Mouse (Mus musculus): ENCODE results near the gene BC035044. TPM values are rescaled to one million over a fixed set of nuclear protein-coding genes. Genes with fewer than 3 reads are reported as not detected.
"Not testable (repeated sequence)": the region's sequence is repeated elsewhere in the genome, so short reads cannot be mapped to it uniquely, and the experiment has no call there.

Gene BC035044
- total RNA-seq, 2 experiments from 2014 or later = 0.14 to 0.54 TPM

DNA sequence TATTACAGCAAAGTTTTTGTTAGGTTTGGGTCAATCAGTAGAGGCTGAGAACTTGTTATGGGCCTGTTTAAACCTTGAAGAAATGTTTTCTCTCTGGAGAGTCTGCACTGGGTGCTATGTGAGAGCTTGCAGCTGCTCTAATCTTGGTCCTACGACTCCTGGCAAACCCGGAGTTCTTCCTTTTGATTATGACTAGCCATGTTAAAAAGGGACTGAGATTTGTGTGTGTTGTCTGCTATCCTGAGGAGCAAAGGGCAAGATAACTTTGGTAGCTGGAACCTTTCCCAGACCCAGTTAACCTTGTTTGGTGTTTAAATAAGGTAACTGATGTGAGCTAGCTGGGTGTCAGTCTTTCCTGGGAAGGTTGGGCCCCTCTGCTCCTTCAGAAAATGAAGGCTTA, 40.3 kb downstream of the BC035044 start:
- no peak for DNase-seq

DNA sequence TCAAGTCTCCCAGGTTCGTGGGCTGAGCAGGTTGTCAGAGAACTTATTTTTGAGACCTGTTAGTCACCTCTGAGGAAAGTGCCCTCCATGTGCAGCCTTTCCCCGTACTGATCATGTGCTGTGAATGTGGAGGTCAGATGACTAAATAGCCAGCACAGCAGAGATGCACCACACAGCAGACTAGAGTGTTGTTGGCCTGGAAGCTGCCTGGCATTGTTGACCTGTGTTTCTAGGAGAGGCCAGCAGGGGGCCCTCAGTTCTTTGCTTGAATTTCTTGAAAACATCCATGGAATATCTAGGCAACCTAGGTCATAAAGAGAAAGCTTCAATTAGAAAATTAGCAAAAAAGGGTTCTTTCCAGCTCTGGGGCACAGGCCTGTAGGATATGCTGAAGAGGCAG, 41.0 kb downstream of the BC035044 start:
- DNase-seq = peak; percentile 41

DNA sequence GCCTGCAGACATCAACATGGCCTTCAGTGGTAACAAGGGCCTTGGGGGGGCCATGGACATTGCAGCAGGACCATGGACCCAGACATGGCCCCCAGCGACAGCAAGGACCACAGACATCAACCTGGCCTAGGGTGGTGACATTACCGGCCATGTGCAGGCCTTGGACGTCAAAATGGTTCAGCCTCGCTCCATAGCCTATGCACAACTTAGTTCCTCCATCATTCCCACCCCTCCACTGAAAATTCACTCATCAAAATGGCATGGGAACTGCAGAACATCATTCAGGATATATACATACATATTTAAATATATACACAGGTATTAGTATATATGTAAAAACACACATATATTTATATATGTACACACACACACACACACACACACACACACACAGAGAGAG, 43.5 kb downstream of the BC035044 start:
- DNase-seq = no peak

DNA sequence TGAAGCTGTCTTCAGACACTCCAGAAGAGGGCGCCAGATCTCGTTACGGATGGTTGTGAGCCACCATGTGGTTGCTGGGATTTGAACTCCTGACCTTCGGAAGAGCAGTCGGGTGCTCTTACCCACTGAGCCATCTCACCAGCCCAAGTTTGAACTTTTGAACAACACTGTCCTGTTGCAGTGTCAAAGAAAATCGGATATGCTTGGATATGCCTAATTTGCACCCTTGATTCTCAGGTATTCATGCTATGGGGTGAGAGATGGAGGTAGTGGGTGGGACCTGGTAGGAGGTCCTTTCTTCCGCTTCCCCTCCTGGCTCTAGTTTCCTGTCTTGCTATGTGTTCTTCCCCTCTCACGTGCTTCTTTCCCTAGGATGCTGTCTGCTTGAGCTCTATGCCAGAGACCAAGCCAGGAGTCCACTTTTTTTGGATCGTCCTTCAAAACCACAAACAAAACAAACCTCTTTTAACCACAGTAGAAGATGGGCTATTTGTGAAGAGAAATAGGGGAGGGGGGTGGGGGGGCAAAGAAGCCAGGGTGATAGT, 44.9 kb downstream of the BC035044 start:
- no peak for DNase-seq

GRCm38 (mm10) chr6:128845319-128845979, 45.5 kb downstream of the BC035044 start:
- peak; percentile 91 for DNase-seq

- DNase-seq = no peak
Measured at GRCm38 (mm10) chr6:128844586-128845080, 46.3 kb downstream of the BC035044 start.

- no peak for DNase-seq
Measured at GRCm38 (mm10) chr6:128844131-128844530, 46.8 kb downstream of the BC035044 start.

DNA sequence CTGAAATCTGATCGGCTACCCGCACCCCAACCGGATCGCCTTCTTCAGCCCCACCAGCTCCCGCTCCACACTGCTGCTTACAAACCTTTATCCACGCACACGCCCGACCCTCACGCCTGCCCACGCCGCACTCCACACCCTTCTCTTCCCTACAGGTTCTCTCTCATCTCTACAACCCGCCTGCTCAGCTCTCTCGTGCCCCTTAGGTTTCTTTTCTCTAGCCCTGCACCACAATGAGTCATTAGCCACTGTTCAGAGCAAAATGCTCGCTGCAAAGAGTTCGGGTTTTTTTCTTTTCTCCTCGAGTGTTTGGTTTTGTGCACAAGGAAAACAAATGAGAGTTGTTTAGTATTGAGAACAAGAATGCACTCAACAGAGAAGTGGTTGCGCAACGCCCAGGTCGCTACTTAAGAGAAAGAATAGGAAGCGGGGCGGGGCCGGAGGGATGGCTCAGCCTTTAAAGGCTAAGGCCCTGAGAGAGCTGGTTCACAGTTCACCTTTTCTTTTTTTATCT, 47.4 kb downstream of the BC035044 start:
- peak; percentile 46 for DNase-seq

- DNase-seq = peak; percentile 80
Measured at GRCm38 (mm10) chr6:128842945-128843478, 47.9 kb downstream of the BC035044 start.

- no peak for DNase-seq
Measured at GRCm38 (mm10) chr6:128842356-128842944, 48.5 kb downstream of the BC035044 start.

- DNase-seq = no peak
Measured at GRCm38 (mm10) chr6:128841327-128842089, 49.4 kb downstream of the BC035044 start.

- DNase-seq = not testable (repeated sequence)
Measured at GRCm38 (mm10) chr6:128840669-128841068, 50.3 kb downstream of the BC035044 start.

GRCm38 (mm10) chr6:128839921-128840320, 51.0 kb downstream of the BC035044 start:
- DNase-seq = no peak

DNA sequence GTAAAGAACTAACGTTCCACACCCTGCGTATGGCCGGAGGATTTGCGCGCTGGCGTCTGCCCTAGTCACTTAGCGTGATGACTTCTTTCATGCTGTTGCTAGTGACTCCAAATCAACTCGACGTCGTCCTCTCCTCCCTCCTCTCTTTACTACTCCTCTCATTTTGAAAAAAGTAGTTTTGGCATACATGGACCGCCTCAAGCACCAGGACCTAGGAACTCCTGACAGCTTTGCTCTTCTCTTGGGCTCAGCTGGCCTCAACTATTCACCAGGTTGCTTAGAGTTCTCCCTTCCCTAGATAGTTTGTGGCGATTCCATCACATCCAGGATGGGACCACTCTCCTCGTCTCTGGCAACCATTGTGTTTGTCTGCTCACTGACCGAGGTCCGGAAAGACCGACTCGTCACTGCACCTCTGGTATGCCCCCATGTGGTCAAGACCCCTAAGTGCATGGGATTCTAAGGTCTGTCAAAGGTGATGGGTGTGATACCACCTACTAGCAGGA, 51.6 kb downstream of the BC035044 start:
- DNase-seq = peak; percentile 76

DNA sequence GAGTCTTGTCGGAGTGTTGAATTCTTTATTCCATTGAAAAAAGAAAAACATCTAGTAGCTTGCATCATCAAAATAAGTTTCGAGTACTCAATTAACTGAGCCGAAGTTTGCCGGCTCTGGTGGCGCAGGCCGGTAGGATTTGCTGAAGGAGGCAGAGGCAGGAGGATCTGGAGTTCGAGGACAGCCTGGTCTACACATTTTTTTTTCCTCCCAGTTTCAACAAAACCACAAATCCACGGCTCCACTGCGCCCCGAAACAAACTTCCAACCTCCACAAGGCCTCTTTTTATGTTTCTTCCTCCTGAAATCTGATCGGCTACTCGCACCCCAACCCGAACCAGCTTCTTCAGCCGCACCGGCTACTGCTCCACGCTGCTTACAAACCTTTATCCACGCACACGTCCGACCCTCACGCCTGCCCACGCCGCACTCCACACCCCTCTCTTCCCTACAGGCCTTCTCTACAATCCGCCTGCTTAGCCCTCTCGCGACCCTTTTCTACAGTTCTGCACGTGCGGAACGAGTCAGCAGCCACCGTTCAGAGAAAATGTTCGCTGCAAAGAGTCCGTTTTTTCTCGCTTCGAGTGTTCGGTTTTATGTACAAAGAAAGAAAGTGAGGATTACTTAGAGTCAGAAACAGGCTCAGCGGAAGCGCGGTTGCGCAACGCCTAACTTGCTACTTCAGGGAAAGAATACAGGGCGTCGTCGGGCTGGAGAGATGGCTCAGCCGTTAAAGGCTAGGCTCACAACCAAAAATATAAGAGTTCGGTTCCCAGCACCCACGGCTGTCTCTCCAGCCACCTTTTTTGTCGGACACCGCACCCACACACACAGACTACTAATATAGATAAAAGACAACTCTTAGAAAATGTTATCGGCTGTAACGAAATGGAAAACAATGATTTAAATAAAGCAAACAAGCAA, 52.3 kb downstream of the BC035044 start:
- peak; percentile 84 for DNase-seq

DNA sequence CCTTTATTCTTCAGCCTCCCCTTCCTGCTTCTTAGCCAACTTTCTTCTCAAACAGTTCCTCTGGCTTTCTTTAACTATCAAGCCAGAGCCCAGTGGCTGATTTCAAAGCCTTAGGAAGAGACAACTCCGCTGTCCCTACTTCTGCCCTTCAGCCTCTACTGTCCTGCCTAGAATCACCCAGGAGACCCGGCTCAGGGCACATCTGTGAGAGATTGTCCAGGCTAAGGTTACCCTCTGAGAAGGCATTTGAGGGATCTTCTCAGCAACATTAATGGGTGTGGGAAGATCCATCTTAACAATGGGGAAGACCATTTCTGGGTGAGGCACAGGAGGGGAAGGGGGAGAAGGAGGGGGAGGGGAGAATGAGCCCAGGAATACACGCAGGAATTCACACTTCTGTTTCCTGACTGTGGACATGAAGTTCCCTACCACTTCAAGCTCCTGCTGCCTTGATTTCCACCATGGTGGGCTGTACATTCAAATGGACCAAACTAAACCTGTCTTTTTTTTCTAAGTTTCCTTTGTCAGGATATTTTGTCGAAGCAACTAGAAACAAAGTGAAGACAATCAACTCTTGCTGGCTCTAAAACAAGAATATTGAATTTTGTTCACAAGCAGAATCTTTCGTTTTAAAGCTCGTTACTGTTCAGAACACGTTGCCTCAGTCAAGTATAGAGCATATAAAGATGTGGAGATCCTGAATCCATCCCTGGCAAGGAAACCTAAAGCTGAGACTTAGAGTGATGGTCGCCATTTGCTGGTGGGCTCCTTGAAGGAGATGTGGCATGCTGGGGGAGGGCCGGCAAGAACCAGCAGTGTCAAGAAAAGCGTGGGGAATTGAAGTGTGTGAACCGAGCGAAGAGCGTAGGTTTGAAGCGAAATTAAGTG, 53.2 kb downstream of the BC035044 start:
- no peak for DNase-seq

- DNase-seq = no peak
Measured at GRCm38 (mm10) chr6:128836955-128837334, 54.0 kb downstream of the BC035044 start.

DNA sequence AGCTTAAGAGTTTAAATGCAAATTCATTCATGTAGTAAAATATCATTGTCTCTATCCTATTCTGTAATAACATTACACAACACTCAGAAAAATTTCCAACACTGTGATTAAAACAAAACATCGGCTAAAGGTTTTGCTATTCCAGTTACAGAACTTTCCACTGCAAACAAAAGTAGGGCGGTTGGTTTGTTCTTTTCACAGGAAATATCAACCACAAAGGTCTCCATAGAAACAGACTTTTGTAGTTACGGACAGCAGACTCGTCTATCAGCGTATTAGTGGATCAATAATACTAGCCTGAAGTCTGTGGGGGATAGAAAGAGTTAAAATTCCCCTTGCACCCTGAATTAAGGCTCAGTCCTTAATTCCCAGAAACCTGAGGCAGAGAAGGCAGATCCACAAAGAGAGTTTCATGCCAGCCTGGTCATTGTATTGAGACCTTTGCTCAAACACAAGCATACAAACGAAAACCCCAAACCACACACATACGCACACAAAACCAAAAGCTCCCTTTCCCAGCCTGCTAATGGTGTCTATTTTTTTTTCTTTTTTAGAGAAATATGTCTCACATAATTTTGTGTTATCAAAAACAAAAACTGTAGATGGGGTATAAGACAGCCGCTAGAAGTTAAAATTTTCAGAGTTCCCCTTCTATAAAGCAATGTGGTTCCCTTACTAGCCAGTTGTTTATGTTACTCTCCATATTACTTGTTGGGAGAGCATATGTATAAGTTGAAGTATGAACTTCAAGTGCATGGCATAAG, 54.6 kb downstream of the BC035044 start:
- no peak for DNase-seq

DNA sequence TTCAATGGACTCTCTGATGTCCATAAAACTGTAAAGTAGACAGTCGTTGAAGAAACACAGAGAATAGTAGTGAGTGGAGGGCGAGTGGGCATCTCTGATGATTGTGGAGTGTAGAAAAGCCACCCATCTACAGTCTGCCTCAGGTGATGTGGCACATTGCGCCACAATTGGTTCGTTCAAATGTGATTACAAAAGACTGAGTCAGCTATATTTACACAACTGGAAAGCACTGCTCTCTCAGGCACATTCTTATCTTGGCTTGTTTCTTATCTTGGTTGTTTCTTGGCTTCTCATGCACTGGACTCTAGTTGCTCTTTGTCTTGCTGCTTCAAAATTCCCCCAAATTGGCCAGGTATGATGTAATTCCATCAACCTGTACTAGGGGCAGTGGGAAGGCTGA, 55.4 kb downstream of the BC035044 start:
- DNase-seq = no peak

All from gastrocnemius, postnatal 10 days (tissue).